Mouse (Mus musculus) kidney, adult 9 months (tissue): ENCODE data around the gene Lamc2.

ENCODE experiments used
- DNase-seq: peaks from one replicate; pipeline ENCODE4 v3.0.0; 2022

The Lamc2 gene

DNA sequence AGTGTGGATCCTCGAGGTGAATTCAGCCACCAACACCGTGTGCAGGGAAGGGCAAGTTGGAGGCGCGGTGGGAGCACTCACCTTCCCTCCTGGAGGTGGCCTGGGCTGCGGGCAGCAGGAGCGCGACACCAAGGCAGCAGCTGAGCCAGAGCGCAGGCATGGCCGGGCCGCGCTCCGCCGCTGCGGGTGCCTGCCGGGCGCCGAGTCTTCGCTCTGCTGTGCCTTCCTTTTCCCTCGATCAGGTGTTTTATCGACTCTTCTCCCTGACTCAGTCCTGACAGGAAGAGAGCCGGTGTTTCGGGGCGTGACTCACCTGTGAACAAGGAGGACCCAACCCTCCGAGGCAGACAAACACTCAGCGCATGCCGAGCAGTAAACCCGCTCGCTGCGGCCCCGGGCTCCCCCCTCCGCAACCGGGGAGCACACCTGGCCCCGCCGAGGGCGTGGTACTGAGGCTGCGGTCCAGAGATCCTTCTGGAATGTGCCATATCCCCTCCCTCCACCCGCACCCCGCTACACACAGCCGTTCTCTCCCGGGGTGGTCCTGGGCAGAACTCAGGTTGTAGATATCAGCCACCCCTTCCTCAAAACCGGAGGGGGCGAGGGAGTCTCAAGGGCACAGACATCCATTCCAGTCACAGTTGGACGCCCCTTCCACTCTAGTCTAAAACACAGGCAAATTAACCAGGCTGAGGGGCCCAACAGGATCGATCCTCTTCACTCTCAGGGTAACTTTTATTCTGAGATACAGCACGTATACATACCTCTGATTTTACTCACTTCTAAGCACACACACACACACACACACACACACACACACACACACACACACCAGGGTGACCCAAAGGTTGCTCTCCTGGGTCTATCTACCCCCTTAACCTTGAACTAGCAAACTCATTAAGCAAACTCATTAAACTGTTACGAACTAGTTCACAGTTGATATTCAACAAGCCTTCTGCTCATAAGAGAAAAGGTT lies at the start of gene Lamc2:
TSS of gene Lamc2 (minus strand) at position 620 of the 976 bp plus-strand sequence.
- peak; percentile 33 for DNase-seq

DNA sequence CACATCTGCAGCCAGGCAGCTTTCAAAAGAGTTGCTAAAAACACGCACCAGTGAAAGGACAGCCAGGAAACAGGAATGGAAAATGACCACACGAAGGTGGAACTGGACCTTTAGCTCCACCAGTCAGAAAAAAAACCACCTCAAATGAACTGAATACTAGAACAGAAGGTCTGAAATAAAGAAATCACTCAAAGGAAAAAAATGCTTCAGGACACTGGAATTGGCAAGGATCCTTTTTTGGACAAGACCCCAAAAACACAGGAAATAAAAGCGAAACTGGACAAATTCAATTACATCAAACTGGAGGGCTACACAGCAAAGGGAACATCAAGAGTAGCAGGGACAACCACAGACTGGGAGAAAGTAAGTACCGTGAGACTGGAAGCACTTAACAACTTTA lies 49.3 kb upstream of the Lamc2 start:
- DNase-seq: no peak

DNA sequence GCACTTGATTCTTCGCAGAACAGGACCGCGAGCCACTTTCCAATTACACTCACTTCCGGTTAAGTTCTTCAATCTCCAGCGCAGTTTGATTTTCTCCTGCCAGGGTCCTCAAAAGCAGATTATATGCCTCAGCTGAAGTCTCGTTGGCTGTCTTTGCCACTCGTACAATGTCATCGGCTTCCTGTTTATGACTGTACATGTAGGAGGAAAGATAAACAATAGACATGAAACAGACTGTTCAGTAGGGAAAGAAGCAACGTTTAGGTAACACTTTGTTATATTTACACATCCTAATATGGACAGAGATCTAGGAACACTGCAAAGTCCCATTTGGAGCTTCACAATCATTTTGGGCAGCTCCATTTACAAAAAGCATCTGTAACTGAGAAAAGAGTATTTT lies 45.4 kb upstream of the Lamc2 start:
- no peak for DNase-seq

DNA sequence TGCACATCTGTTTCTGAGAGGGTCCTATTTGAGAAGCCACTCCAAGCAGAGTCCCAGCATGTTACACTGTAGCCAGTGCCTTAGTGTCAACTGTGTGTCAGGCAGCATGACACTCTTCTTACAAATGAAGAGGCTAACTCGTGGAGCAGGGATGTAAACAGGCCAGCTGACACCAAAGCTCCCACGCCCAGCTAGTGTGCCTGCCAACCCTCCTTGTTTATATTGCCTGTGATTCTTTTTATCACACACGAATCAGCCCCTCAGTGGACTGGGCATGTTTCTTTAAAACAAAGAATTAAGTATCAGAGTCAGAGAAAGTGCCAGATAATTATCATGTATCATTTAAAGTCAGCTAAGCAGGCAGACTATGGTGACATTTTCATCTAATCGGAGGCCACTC lies 41.7 kb upstream of the Lamc2 start:
- DNase-seq: no peak

DNA sequence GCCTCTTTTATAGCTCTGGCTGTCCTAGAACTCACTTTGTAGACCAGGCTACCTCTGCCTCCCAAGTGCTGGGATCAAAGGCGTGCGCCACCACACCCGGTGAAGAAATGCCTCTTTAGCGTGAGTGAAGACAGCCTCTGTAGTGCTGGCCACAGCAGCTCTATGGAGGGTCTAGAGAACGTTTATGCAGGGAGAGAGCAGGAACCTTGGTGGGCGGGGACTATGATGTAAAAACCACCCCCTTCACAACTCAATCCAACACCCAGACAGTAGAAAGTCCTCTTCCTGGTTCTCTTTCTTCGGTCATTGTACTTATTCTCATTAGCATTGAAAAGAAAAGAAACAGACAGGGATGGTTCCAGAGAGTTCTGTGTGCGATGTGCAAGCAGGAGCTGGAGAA lies 40.8 kb upstream of the Lamc2 start:
- no peak for DNase-seq

DNA sequence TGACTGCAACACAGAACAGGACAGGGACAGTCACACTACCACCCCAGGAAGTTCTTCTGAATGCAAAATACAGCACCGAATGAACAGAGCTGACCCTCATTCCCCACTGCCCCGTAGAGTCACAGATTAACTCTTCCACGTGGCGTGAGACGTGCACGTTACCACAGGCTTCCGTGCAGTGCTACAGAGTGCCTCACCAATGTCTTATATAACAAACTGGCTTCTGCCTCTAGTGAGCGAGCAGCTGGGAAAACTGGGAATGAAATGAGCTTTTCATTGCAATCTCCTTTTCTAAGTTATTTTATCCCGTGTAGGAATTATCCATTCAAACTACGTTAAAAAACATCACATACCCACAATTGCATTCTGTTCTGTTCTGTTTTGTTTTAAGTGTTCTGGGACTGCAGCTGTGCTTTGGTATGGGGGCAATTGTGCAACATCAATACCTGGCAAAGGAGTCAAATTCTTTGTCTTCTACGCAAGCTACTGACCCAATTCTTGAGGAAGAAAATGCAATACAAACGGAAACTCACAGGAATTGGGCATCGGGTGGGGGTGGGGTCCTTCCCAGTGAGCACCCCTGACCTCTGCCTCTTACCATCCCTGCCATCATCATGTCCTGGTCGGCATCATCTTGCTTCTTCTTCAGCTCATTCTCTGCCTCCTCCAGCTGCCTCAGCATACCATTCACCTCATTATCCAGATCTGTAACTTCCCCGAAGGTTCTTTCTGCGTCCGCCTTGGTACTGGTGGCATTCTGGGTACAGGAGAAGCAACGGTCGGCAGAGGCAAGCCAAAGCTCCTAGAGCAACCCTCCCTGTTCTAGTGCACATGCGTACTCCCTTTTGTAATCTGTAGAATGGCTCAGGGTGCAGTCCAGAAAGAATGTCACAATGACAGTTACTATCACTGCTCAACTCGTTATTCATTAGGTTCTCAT lies 39.8 kb upstream of the Lamc2 start:
- peak; percentile 15 for DNase-seq

DNA sequence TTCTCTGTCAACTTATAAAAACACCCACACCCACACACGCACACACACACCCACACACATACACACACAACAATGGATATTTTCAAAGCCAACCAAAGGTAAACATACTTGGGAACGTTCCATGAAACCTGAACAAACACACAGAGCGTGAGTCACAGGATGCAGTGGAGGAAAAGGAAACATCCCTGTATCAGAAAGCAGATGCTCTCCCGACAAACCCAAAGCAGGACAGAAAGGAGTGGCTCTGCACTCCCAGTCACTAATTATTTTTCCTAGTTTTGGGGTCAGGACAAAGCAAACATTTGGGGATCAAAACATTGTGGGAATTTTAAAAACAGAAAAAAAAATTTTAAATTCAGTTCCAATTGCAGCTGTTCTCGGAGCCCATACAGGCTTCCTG lies 38.1 kb upstream of the Lamc2 start:
- peak; percentile 12 for DNase-seq

DNA sequence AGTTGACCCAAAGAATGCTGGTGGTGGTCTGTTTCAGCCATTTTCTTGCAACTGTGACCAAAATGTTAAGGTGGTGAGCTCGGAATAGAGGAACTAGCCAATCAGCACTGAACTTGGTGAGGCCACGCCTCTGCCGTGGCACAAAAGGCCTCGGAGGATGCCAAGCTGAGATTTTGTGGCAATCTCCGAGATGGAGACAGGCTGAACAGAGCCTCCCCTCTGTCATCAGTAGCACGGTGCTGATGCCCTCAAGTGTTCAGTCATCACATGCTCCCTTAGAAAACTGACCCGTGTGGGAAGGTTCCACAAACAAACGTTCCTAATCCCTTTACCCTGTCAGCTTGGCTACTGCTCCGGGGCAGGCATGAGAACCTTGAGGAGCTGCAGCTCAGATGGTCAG lies 33.1 kb upstream of the Lamc2 start:
- DNase-seq: no peak

DNA sequence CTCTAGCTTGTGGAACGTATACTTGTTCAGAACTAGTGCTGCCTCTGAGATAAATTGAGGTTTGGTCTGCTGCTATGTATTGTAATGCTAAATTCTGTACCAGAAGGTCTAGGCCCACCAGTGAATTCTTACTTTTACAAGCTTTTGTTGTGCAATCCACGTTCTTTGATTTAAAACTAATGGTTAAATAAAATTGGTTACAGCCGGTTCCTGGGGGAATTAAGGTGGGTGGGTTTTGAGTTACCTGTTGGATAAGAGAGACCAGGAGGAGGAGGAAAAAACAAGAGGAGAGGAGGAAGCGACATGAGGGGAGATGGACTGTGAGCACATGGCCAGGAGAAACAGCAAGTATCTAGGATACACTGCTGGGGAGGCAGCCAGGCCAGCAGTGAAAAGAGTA lies 30.3 kb upstream of the Lamc2 start:
- DNase-seq: no peak

DNA sequence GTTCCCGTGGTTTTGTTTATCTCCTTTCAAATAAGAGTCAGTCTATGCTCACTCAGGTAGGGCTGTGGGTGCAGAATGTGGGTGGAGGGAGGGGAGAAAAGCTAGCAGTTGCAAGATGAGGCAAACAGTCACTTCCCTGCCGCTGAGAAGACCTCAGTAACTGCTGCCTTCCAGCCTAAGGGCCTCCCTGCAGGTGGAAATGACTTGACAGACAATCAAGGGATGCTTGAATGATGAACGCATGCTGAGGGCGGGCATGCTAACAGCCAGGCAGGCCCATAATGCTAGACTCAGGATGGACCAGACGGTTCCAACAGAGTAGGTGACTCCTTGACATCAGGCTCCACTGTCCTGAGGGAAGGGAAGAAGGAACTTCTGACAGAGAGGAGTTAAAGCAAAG lies 29.4 kb upstream of the Lamc2 start:
- DNase-seq: no peak

DNA sequence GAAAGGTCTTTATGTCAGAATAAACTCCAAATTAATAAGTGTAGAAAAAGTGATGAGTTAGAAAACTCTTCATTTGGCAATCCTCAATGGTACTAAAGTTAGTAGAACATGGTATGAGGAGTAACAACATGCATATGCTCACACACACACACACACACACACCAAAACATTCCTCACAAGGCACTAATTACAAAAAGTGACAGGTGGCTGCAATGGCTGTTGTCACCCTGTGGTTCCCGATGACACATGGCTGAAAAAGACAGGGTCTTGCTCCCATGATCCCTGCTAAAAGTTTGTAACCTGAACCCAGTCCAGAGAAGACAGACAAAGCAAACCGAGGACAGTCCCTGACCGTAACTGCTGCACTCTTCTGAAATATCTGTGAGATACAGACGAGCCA lies 24.7 kb upstream of the Lamc2 start:
- DNase-seq: no peak

DNA sequence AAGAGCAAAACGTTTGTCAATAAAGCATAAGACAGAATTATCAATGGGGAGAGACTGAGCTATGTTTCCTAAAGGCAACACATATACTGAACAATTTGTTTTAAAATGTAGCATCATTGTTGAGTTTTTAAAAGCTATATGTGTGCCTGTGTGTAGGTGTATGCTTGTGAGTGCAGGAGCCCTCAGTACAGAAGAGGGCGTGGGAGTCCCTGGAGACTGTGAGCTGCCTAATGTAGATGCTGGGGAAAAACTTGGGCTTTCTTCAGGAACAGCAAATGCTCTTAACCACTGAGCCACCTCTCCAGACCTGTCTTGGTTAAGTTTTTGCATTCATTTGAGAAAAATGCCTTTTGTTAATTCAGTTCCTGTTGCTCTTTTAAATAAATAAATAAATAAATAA lies 24.0 kb upstream of the Lamc2 start:
- DNase-seq: no peak

DNA sequence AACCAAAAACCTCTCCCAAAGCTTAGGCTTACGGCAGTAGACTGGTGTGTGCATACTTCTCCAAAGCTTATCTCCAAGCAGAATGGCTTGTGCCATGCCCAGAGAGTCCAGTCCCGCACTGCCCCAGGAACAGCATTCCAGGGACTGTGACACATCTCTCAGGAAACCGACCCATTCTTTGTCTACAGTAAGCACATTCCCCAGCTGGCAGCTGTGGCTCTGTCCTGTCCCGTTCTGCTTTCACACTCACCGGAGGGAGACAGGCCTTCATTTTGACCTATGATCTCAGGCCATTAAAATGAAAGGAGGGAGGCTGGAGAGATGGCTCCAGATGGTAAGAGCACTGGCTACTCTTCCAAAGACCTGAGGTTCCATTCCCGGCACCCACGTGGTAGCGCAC lies 15.9 kb upstream of the Lamc2 start:
- DNase-seq: no peak

DNA sequence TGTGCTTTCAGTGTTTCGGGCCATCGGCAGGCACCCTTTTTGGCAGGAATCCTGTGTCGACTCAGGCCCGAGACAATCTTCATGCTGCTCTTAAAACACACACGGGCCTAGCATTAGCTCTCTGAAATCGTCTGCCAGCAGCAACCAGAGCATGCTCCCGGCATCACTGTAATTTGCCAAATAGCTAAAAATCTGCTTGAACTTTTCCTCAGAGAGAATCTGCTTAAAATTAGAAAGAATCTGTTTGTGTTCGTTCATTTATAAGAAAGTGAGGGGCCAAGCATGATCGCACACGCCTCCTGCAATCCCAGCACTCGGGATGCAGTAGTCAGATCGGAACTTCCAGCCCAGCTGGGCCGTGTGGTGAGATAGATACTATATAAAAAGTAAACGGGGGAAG lies 15.2 kb upstream of the Lamc2 start:
- DNase-seq: no peak

DNA sequence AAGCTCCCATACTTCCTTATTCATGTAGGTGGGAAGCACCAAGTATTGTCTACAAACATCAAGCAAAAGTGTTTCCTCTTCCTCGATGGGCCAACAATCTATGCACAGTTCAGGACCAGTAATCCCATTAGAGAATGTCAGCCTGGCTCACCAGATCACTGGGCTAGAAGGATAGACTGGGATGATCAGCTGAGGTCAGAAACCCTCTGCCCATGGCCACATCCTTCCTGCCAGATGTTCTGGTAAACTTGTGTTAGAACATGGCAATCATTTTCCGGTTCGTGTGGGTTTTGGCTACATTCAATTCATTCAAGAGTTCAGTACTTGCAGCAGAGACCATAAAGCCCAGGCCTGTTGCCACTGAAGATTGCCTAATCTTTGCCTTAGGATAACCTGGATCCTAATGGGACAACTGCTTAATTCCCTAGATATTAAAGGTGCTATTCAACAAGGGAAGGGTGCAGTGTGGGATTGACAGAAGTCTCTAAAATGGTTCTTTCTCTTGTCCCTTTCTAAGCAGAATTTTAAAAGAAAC lies 11.1 kb upstream of the Lamc2 start:
- no peak for DNase-seq

DNA sequence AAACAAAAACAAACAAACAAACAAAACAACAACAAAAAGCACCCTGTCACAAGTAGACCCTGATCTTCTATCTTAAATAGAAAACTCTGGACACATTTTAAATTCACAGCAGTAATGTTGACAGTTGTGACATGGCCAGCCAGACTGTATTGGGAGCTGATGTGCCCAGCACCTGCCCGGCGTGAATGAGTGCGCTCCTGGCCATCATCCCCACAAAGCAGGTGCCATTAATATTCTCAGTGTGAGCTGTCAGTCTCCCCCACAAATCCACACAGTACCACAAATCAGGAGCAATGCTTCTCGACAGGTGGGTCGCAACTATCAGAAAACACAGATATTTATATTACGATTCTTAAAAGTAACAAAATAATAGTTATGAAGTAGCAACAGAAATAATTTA lies 6.7 kb upstream of the Lamc2 start:
- DNase-seq: no peak

DNA sequence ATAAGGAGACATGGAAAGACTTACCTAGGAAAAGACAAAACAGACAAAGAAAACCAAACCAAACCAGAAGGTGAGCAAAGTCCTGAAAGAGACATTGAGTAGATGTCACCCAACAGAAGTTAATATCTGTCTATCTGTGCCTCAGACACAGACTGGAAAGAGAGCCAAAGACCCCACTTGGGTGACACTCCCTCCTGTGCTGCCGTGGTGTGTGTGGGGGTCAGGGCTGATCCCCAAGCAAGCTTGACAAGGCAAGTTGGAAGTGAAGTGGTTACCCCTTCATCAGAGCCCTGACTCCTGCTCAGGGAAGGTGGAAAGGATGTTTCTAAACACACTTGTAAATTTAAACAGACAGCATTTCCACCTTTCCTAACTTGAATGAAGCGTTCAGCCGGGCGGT lies 6.1 kb upstream of the Lamc2 start:
- no peak for DNase-seq

DNA sequence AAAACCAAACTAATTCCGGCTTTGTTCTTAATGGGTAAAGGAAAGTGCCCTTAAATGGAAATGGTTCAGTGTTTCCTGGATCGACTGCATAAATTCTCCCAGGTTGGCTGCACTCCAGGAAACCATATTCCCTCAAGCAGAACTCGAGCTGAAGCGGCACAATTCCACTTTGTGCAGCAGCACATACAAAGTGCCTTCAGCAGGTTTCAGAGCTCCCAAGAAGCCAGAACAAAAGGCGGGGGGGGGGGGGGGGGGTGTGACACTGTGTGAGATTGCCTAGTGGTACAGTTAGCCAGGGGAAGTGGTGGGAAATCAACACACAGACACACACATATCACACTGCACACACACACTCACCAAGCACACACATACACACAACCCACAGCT lies 5.7 kb upstream of the Lamc2 start:
- DNase-seq: peak; percentile 91

DNA sequence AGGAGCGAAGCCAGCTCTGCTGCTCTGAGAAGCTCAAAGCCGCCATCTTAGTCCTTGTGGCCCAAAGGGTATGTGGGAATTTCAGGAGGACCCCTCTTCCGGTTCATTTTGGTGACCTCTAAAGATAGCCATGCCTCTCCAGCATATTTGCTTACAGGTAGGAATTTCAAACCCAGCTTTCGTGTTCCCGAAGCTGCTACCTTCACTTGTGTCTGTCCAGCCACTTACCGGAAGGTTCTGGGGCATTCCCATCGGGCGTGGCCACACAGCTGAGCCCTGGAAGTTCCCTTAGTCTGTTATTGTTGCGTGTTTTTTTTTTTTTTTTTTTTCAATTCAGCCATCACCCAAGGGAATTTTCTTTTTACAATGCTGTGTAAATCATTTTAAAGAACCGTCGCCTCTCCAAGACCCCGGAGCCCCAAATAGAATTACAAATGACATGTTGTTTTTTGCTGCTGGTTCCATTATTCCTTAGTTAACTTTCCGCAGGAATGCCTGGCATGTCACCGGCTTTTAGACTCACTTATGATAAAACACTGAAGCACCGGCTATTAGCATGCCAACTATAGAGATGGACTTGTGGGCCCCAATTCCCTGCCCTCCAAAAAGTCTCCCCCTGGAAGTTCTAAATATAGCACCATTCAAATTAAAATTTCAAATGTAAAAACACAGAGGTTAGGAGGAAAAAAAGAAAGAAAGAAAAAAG lies 5.1 kb upstream of the Lamc2 start:
- peak; percentile 50 for DNase-seq

DNA sequence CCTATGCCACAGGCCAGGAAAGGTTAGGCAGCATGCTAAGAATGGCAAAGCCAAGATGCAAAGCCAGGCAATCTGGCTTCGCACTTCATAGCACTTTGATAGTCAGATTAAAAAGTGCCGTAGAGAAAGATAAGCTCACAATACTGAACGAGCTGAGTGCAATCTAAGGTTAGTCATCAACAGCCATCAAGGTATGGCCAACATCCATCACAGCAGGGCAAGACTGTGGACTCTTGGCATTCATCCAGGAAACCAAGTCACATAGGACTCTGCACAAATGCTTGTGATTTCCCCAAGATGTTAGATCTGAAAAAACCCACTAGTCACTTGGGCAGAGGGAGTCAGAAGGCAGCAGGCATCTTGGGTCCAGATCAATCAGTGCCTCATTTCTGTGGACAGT lies 1.8 kb upstream of the Lamc2 start:
- DNase-seq: no peak

DNA sequence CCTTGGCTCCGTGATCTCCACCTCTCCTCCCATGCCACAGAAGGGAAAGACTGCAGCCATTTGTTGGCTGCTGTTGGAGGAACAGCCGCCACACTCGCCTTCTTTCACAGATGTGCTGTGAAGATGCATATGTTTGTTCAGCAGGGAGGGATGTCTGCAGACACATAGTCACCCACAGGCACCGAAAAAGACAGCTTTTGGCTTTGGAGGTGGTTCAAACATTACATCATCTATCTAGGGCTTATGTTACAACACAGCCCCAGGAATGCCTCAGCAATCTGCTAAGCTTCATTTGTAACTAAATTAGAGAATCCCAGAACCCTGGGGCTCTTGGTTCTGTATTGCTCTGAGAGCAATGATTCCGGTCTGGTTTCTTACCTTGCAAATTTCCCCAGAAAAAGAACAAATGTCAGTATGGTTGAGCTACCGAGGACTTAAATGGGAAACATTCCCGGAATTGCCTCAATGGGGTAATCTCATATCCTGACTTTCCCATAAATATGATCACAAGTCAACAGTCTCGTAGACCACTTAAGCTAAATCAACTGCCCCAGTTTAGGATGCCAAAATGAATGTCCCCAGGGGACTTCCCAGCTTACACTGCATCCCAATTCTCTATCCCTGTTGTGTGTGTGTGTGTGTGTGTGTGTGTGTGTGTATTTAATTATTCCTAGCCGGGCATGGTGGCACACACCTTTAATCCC lies 5.5 kb downstream of the Lamc2 start:
- no peak for DNase-seq

DNA sequence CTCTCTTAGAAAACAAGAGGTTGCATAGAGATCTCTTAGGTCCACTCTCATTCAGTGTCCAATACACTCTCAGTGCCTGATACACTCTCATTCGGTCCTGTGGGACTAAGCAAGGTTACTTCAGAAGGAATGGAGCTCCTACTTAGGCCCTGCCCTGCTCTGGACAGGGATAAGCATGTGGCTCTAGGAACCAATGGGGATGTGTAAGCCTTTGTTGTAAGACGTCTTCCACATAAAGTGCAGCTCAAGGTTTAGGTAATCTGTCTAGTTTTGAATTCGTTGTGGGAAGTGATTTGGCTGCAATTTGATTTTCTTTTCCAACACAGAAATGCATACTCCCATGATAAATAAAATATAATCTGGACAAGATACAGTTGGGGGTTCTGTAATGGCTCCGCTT lies 6.1 kb downstream of the Lamc2 start:
- DNase-seq: no peak
